Mouse (Mus musculus) CD4-positive, CD25-positive, alpha-beta regulatory T cell, adult 4 months (primary cell): ENCODE data around the gene Gm20388. TPM values are rescaled to one million over a fixed set of nuclear protein-coding genes. Genes with fewer than 3 reads are reported as not detected.

ENCODE experiments used
- ATAC-seq: one replicate; pipeline ENCODE4 v1.8.0; 2017
- polyA plus RNA-seq, 2 experiments: library from polyadenylated mRNA; unstranded; fragments of 100-300 nt; shearing (Covaris generic); gene quantifications; one replicate each; pipeline ENCODE4 v1.2.1; 2017

Gm20388 gene
- polyA plus RNA-seq, 2 experiments from 2014 or later: 10.7 to 12.8 TPM

- no peak for ATAC-seq
Observed at GRCm38 (mm10) chr8:120174606-120175005, 264.0 kb downstream of the Gm20388 start.

GRCm38 (mm10) chr8:120176605-120177004 lies 266.0 kb downstream of the Gm20388 start:
- no peak for ATAC-seq

GRCm38 (mm10) chr8:120177318-120178123 lies 266.9 kb downstream of the Gm20388 start, which contains the start of gene Fam92b:
Fam92b (minus strand) TSS chr8:120177466.
- no peak for ATAC-seq

GRCm38 (mm10) chr8:120178124-120178514 lies 267.5 kb downstream of the Gm20388 start:
- ATAC-seq: no peak

GRCm38 (mm10) chr8:120179027-120179431 lies 268.4 kb downstream of the Gm20388 start:
- peak; percentile 88 for ATAC-seq

- no peak for ATAC-seq
Observed at GRCm38 (mm10) chr8:120180445-120180970, 269.9 kb downstream of the Gm20388 start.

GRCm38 (mm10) chr8:120181274-120181673 lies 270.6 kb downstream of the Gm20388 start:
- no peak for ATAC-seq

GRCm38 (mm10) chr8:120181861-120182414 lies 271.3 kb downstream of the Gm20388 start:
- no peak for ATAC-seq

- ATAC-seq: no peak
Observed at GRCm38 (mm10) chr8:120184366-120184765, 273.7 kb downstream of the Gm20388 start.

GRCm38 (mm10) chr8:120184850-120185792 lies 274.5 kb downstream of the Gm20388 start:
- no peak for ATAC-seq

GRCm38 (mm10) chr8:120186454-120186853 lies 275.8 kb downstream of the Gm20388 start:
- ATAC-seq: no peak

GRCm38 (mm10) chr8:120188510-120188909 lies 277.9 kb downstream of the Gm20388 start:
- ATAC-seq: no peak

- ATAC-seq: no peak
Observed at GRCm38 (mm10) chr8:120189440-120189839, 278.8 kb downstream of the Gm20388 start.

- ATAC-seq: no peak
Observed at GRCm38 (mm10) chr8:120190107-120190809, 279.6 kb downstream of the Gm20388 start.

GRCm38 (mm10) chr8:120190810-120191413 lies 280.3 kb downstream of the Gm20388 start:
- ATAC-seq: no peak

- no peak for ATAC-seq
Observed at GRCm38 (mm10) chr8:120191633-120192032, 281.0 kb downstream of the Gm20388 start.

GRCm38 (mm10) chr8:120192118-120192517 lies 281.5 kb downstream of the Gm20388 start:
- no peak for ATAC-seq

GRCm38 (mm10) chr8:120201351-120201750 lies 290.7 kb downstream of the Gm20388 start:
- ATAC-seq: no peak

GRCm38 (mm10) chr8:120202546-120202945 lies 291.9 kb downstream of the Gm20388 start:
- no peak for ATAC-seq

GRCm38 (mm10) chr8:120204736-120205360 lies 294.2 kb downstream of the Gm20388 start:
- no peak for ATAC-seq

- ATAC-seq: no peak
Observed at GRCm38 (mm10) chr8:120205916-120206315, 295.3 kb downstream of the Gm20388 start.
